Mouse (Mus musculus) lung, adult 10 weeks (tissue): ENCODE measurements around the gene Gm9611. TPM values are rescaled to one million over a fixed set of nuclear protein-coding genes. Genes with fewer than 3 reads are reported as not detected.

Source experiments
- polyA plus RNA-seq: library from polyadenylated mRNA; stranded (reverse); fragments of 350-450 nt; fragmentation: Illumina TruSeq; extraction: RNeasy Lipid Tissue Mini Kit (QIAGEN cat#74804); gene quantifications from one replicate; pipeline ENCODE4 v1.2.3, GENCODE M21; 2014; ENCODE audit warnings: low read depth, low replicate concordance; ENCODE audit not compliant: insufficient read depth

Gm9611 gene
- polyA plus RNA-seq: not detected

GRCm38 (mm10) chr14:42297258-42297657 is at the start of gene Gm9611:
Gm9611 (minus strand) TSS chr14:42297358.

GRCm38 (mm10) chr14:42309910-42310309 is 12.8 kb upstream of the Gm9611 start, which contains the start of gene Gm7995:
Gm7995 (plus strand) TSS chr14:42310210.

GRCm38 (mm10) chr14:42259948-42260347 is 37.2 kb downstream of the Gm9611 start, which contains the start of gene Gm17026:
Gm17026 (minus strand) TSS chr14:42260048.

Other genes with a start within 250 kb of the Gm9611 start
- not detected for gene Gm7951, start 180.0 kb downstream of the Gm9611 start, polyA plus RNA-seq
- not detected for gene Gm17027, start 134.7 kb downstream of the Gm9611 start, polyA plus RNA-seq
- not detected for gene Gm3573, start 106.6 kb downstream of the Gm9611 start, polyA plus RNA-seq
- not detected for gene Gm17026, start 37.3 kb downstream of the Gm9611 start, polyA plus RNA-seq
- gene Gm7995, start 12.9 kb upstream of the Gm9611 start, polyA plus RNA-seq: not detected
- not detected for gene Gm8005, start 142.3 kb upstream of the Gm9611 start, polyA plus RNA-seq
- not detected for gene Gm8011, start 166.5 kb upstream of the Gm9611 start, polyA plus RNA-seq
- gene Gm8020, start 205.0 kb upstream of the Gm9611 start, polyA plus RNA-seq: not detected
- not detected for gene Gm8024, start 226.9 kb upstream of the Gm9611 start, polyA plus RNA-seq